Mouse (Mus musculus): ENCODE results near the gene Dnaic1.
"Not testable (repeated sequence)": the region's sequence is repeated elsewhere in the genome, so short reads cannot be mapped to it uniquely, and the experiment has no call there.

The Dnaic1 gene

DNA sequence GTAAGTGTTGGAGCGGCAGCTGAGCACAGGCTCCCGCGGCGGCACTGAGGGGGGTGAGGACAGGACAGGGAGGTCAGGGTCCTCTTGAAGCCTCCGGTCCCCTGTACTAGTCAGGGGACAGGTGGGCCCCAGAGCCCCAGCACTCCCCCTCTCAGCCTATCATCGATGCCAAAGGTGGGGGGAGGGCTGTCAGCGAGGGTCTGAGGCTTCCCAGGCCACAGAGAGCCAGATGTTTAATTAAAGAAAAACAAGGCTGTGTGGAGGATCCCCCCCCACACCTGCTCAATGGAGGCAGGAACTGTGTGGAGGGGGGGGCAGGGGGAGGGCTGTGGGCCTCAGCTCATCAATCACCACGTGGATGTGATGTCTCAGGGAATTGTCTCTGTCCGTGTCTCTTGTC, 94.0 kb downstream of the Dnaic1 start:
- DNase-seq (ENCODE audit: low read depth, low spot score) = no peak

GRCm38 (mm10) chr4:41664533-41664932, 95.0 kb downstream of the Dnaic1 start:
- no peak for DNase-seq (ENCODE audit: low read depth, low spot score)

- no peak for DNase-seq (ENCODE audit: low read depth, low spot score)
Measured at GRCm38 (mm10) chr4:41665009-41665675, 95.6 kb downstream of the Dnaic1 start.

GRCm38 (mm10) chr4:41666646-41667045, 97.1 kb downstream of the Dnaic1 start:
- DNase-seq (ENCODE audit: low read depth, low spot score) = no peak

DNA sequence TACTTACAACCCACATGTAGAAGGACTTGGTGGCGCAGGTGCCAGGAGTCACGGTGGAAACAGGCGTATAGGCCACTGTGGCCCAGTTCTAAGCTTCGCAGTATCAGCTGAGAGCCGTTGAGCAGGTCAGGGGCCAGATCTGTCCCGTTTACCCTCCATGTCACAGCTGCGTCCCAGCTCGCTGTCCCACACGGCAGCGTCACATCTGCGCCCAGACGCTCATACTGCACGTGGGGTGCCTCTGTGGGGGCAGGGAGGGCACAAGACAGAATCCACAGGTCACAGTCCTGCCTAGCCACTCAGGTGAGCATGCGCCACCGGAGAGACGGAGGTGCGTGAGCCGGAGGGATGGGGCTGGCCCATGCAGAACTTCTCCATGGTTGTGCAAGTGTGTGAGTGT, 101.3 kb downstream of the Dnaic1 start:
- DNase-seq (ENCODE audit: low read depth, low spot score) = no peak

- DNase-seq (ENCODE audit: low read depth, low spot score) = no peak
Measured at GRCm38 (mm10) chr4:41671500-41671899, 101.9 kb downstream of the Dnaic1 start.

DNA sequence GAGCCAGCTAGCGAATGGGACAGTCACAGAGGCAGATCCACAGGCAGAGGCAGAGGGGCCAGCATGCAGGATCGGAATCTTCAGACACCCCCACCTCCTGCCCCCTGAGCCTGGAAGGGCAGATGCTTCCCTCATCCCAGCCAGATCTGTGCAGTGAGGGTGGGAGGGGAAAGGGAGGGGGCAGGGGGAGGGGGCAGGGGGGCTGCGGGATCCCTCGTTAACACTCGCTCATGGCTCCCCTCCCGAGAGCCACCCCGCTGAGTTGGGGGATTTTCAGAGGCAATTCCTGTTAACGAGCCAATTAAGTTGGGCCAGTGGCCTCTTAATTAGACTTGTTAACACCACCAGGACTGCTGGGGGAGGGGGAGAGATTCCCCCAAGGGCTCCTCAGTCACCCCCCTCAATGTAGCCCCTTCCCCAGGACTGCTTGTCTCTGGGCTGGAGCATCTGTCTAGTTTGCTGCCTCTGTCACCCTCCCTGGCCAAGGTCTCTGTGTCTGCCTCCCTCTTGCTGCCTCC, 102.4 kb downstream of the Dnaic1 start:
- no peak for DNase-seq (ENCODE audit: low read depth, low spot score)

GRCm38 (mm10) chr4:41672522-41672963, 103.0 kb downstream of the Dnaic1 start:
- no peak for DNase-seq (ENCODE audit: low read depth, low spot score)

DNA sequence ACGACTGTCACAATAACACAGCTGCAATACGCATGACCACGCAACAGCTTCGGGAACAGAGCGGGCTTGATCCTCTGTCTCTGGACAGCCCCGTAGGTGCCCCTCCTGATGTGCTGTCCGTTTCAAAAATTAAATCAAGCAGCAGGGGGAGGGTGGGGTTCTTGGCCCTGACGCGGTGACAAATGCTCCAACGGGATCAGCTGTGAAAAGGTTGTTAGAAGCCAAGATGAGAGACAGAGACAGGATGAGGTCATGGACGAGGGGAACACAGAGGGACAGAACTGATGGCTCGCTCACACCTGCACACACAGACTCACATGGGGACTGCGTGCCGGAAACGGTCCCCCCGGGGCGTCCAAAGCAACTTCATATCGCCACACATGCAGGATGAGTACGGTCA, 103.6 kb downstream of the Dnaic1 start:
- DNase-seq (ENCODE audit: low read depth, low spot score) = no peak

DNA sequence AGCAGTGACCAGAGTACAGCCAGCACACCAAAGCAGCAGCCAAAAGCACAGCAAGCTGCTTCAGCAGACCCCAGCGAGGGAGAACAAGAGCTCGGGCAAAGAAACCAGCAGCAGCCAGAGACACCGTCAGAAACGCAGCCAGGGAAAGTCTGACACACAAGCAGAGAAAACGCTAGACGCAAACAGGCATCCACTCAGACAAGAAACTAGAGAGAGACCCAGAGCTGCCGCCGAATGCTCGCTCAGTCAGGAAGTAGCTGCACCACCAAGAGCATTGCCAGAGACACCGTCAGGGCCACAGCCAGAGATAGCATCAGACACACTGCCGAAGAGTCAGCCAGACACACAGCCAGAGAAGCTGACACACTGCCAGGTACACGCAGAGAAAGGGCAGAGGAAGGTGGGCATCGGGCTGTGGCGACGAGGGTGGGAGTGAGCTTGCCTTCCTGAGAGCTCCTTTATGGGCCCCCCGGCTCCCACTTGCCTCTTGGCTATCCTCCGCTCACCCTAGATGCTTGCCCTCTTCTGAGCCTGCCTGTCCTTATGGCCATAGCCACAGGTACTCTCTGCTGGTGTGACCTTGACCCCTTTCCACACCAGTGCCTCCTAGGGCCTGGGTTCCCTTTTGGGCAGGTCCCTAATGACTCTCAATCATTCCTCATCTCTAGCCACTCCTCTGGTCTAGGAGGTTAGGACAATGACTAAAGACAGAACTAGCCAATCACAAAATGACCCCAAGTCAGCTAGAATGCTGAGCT, 106.9 kb downstream of the Dnaic1 start:
- no peak for DNase-seq (ENCODE audit: low read depth, low spot score)

GRCm38 (mm10) chr4:41677006-41677629, 107.5 kb downstream of the Dnaic1 start:
- no peak for DNase-seq (ENCODE audit: low read depth, low spot score)

DNA sequence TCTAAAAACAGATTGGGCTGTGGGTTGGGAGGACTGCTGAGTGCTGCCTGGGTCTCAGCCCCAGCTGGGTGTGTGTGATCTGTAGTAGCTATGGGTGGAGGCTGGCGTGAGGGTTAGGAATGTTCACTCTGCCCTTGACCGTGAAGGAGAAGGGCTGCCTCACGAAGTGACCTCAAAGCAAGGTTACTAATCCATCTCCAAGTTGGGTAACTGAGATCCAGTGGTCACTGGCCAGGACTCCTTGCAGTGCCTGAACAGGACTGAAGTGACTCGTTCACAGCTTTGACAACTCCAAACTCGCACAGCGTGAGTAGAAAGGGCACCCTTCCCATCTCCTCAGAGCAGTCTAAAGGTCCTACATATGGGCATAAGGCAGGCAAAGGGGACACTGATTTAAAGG, 109.3 kb downstream of the Dnaic1 start:
- no peak for DNase-seq (ENCODE audit: low read depth, low spot score)

DNA sequence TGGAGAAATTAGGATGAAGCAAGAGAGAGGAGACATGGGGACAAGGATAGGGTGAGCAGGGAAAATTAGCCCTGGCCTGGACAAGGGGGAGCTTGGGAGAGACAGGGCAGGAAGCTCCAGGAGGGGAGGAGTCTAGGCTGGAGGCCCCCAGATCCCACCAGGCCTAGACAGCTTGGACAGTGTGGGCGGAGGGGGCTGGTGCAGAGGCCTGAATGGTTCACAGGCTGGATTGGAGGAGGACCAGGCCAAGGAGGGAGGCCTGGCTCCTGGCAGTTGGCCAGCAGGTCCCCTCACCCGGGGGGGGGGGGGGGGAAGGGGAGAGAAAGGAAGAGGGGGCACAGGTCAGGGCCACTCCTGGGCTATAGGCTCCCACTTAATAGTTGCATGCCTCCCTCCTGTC, 109.7 kb downstream of the Dnaic1 start:
- DNase-seq (ENCODE audit: low read depth, low spot score) = no peak

DNA sequence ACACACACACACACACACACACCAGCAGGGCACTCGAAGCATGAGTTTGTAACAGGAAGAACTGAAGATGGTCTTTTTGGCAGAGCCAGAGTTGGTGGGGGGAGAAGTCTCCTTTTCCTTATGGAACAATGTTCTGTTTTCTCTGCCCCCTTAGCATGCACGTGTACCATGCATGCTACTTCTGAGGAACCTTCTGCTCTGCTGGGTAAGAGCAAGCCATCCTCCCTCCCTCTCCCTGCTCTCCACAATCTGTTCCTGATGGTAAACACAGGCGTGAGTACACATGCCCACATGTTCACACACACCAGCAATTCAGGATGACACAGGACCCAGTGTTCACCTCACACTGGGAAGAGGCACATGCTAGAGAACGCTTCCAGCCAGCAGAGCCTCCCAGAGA, 111.6 kb downstream of the Dnaic1 start:
- DNase-seq (ENCODE audit: low read depth, low spot score) = no peak

DNA sequence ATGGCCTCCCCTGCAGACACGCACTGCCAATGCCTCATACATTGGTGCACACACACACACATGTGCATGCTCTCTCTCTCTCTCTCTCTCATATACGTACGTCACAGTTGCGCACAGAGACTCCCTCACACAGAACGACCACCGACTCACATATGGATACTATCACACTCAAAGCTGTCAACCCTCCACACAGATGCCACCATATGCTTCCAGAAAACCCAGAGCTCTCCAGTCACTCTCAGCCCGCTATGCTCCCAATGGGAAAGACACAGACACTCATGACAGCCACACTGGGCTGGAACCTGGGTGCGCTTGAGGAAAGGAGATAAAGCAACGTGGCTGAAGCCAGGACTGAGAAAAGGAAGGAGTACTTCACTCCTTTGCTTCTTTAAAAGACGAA, 112.4 kb downstream of the Dnaic1 start:
- no peak for DNase-seq (ENCODE audit: low read depth, low spot score)

DNA sequence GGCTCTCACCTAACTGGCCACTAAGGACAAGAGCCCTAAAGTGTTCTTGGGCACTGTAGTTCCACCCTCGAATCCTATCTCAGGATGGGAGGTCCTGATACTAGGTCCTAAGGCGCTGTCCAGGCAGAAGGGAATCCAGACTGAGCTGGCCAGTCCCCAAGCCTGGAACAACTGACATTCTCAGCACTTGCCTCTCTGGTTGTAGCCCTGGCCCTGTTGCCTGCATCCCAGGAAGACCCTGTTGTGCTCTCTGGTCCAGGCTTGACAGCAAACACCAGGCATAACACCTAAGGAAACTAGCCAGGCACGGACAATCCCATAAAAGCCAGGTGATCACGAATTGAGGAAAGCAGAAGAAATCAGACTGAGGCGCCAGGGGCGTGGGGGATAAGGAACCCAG, 113.2 kb downstream of the Dnaic1 start:
- no peak for DNase-seq (ENCODE audit: low read depth, low spot score)

GRCm38 (mm10) chr4:41683303-41683702, 113.7 kb downstream of the Dnaic1 start:
- DNase-seq (ENCODE audit: low read depth, low spot score) = not testable (repeated sequence)

GRCm38 (mm10) chr4:41684131-41684930, 114.8 kb downstream of the Dnaic1 start:
- DNase-seq (ENCODE audit: low read depth, low spot score) = not testable (repeated sequence)

- not testable (repeated sequence) for DNase-seq (ENCODE audit: low read depth, low spot score)
Measured at GRCm38 (mm10) chr4:41684931-41685453, 115.4 kb downstream of the Dnaic1 start.

GRCm38 (mm10) chr4:41685882-41686492, 116.4 kb downstream of the Dnaic1 start:
- DNase-seq (ENCODE audit: low read depth, low spot score) = not testable (repeated sequence)
